Mouse (Mus musculus): ENCODE measurements at regions not wholly inside any gene's neighbourhood (a gene's known extent, or its start where the extent isn't known, plus 50 kb on each side); places are given as distances from the start of the nearest gene placed in this dataset.

- WGBS: 74% methylated on average over 6 of the region's 6 CpGs
- Histone ChIP-seq H3K79me2 (ENCODE audit: control insufficient read depth, insufficient read depth, low read length) (no peaks in the 10 kb centered on the region), H3K27ac (replicated peaks; ENCODE audit: insufficient read depth, low read depth, low read length) (no peak overlapping the region), H3K4me1 (ENCODE audit: control insufficient read depth, insufficient read depth, low read length) (no peaks in the 10 kb centered on the region), H3K4me3 (ENCODE audit: insufficient read depth, low read depth, low read length) (no peak overlapping the region), H3K36me3 (ENCODE audit: control insufficient read depth, insufficient read depth, low read length) (no peaks in the 10 kb centered on the region), H3K9ac (ENCODE audit: low read depth, low read length) (no peak overlapping the region), H3K27me3 (ENCODE audit: control insufficient read depth, insufficient read depth, low read length) (no peaks in the 10 kb centered on the region)
- TF ChIP-seq POLR2A (IDR thresholded peaks at IDR 0.05; ENCODE audit: extremely low read depth, insufficient read depth, low read length) (no peak), CTCF (IDR thresholded peaks at IDR 0.05; ENCODE audit: low read depth, low read length) (no peak)
- no peak for DNase-seq (ENCODE audit: extremely low read depth, low read depth, low spot score)
Measured at GRCm38 (mm10) chr17:72731691-72732090, 104.6 kb upstream of the Ypel5 start.

GRCm38 (mm10) chr17:72731175-72731574, 105.1 kb upstream of the Ypel5 start:
- no peak for TF ChIP-seq CTCF (IDR thresholded peaks at IDR 0.05; ENCODE audit: low read depth, low read length)
- no peak for TF ChIP-seq POLR2A (IDR thresholded peaks at IDR 0.05; ENCODE audit: extremely low read depth, insufficient read depth, low read length)
- H3K27ac ChIP-seq (replicated peaks; ENCODE audit: insufficient read depth, low read depth, low read length): no peak overlapping the region
- no peaks in the 10 kb centered on the region for H3K27me3 ChIP-seq (ENCODE audit: control insufficient read depth, insufficient read depth, low read length)
- 79% methylated on average over 5 of the region's 5 CpGs for WGBS
- no peak overlapping the region for H3K9ac ChIP-seq (ENCODE audit: low read depth, low read length)
- H3K4me3 ChIP-seq (ENCODE audit: insufficient read depth, low read depth, low read length): no peak overlapping the region
- no peak for DNase-seq (ENCODE audit: extremely low read depth, low read depth, low spot score)
- no peaks in the 10 kb centered on the region for H3K4me1 ChIP-seq (ENCODE audit: control insufficient read depth, insufficient read depth, low read length)
- H3K79me2 ChIP-seq (ENCODE audit: control insufficient read depth, insufficient read depth, low read length): no peaks in the 10 kb centered on the region
- H3K36me3 ChIP-seq (ENCODE audit: control insufficient read depth, insufficient read depth, low read length): no peaks in the 10 kb centered on the region

- TF ChIP-seq CTCF (IDR thresholded peaks at IDR 0.05; ENCODE audit: low read depth, low read length) (0 out of 2 replicates have a peak, but pooled peaks have one; percentile 19), POLR2A (IDR thresholded peaks at IDR 0.05; ENCODE audit: extremely low read depth, insufficient read depth, low read length) (no peak)
Measured at GRCm38 (mm10) chr17:72720753-72721152, 115.5 kb upstream of the Ypel5 start.

GRCm38 (mm10) chr17:72719618-72720017, 115.2 kb upstream of the Alk start:
- TF ChIP-seq POLR2A (IDR thresholded peaks at IDR 0.05; ENCODE audit: extremely low read depth, insufficient read depth, low read length) (no peak), CTCF (IDR thresholded peaks at IDR 0.05; ENCODE audit: low read depth, low read length) (no peak)
- 74% methylated on average over 4 of the region's 4 CpGs for WGBS
- no peaks in the 10 kb centered on the region for H3K4me1 ChIP-seq (ENCODE audit: control insufficient read depth, insufficient read depth, low read length)

More at GRCm38 (mm10) chr17:72720753-72721152, 115.5 kb upstream of the Ypel5 start:
- Histone ChIP-seq H3K27me3 (ENCODE audit: control insufficient read depth, insufficient read depth, low read length) (no peaks in the 10 kb centered on the region), H3K79me2 (ENCODE audit: control insufficient read depth, insufficient read depth, low read length) (no peaks in the 10 kb centered on the region), H3K4me3 (ENCODE audit: insufficient read depth, low read depth, low read length) (no peak overlapping the region), H3K4me1 (ENCODE audit: control insufficient read depth, insufficient read depth, low read length) (no peaks in the 10 kb centered on the region), H3K9ac (ENCODE audit: low read depth, low read length) (no peak overlapping the region), H3K27ac (replicated peaks; ENCODE audit: insufficient read depth, low read depth, low read length) (no peak overlapping the region), H3K36me3 (ENCODE audit: control insufficient read depth, insufficient read depth, low read length) (no peaks in the 10 kb centered on the region)
- no peak for DNase-seq (ENCODE audit: extremely low read depth, low read depth, low spot score)
- 54% methylated on average over 7 of the region's 7 CpGs for WGBS

GRCm38 (mm10) chr17:72691630-72692029, 87.2 kb upstream of the Alk start:
- Histone ChIP-seq H3K79me2 (ENCODE audit: control insufficient read depth, insufficient read depth, low read length) (no peaks in the 10 kb centered on the region), H3K27me3 (ENCODE audit: control insufficient read depth, insufficient read depth, low read length) (no peaks in the 10 kb centered on the region), H3K27ac (replicated peaks; ENCODE audit: insufficient read depth, low read depth, low read length) (no peak overlapping the region), H3K9ac (ENCODE audit: low read depth, low read length) (no peak overlapping the region), H3K36me3 (ENCODE audit: control insufficient read depth, insufficient read depth, low read length) (no peaks in the 10 kb centered on the region), H3K4me1 (ENCODE audit: control insufficient read depth, insufficient read depth, low read length) (peaks cover 3% of the 10 kb centered on the region; the same call in 1 of the 2 replicates), H3K4me3 (ENCODE audit: insufficient read depth, low read depth, low read length) (no peak overlapping the region)
- 88% methylated on average over 7 of the region's 7 CpGs for WGBS
- TF ChIP-seq POLR2A (IDR thresholded peaks at IDR 0.05; ENCODE audit: extremely low read depth, insufficient read depth, low read length) (no peak), CTCF (IDR thresholded peaks at IDR 0.05; ENCODE audit: low read depth, low read length) (no peak)
- no peak for DNase-seq (ENCODE audit: extremely low read depth, low read depth, low spot score)

More at GRCm38 (mm10) chr17:72719618-72720017, 115.2 kb upstream of the Alk start:
- no peak overlapping the region for H3K27ac ChIP-seq (replicated peaks; ENCODE audit: insufficient read depth, low read depth, low read length)
- no peak overlapping the region for H3K9ac ChIP-seq (ENCODE audit: low read depth, low read length)
- no peaks in the 10 kb centered on the region for H3K79me2 ChIP-seq (ENCODE audit: control insufficient read depth, insufficient read depth, low read length)
- no peak overlapping the region for H3K4me3 ChIP-seq (ENCODE audit: insufficient read depth, low read depth, low read length)
- no peak for DNase-seq (ENCODE audit: extremely low read depth, low read depth, low spot score)
- no peaks in the 10 kb centered on the region for H3K27me3 ChIP-seq (ENCODE audit: control insufficient read depth, insufficient read depth, low read length)
- no peaks in the 10 kb centered on the region for H3K36me3 ChIP-seq (ENCODE audit: control insufficient read depth, insufficient read depth, low read length)

GRCm38 (mm10) chr17:72689606-72690005, 85.2 kb upstream of the Alk start:
- H3K79me2 ChIP-seq (ENCODE audit: control insufficient read depth, insufficient read depth, low read length): no peaks in the 10 kb centered on the region
- WGBS: 91% methylated on average over 10 of the region's 10 CpGs
- TF ChIP-seq CTCF (IDR thresholded peaks at IDR 0.05; ENCODE audit: low read depth, low read length) (no peak), POLR2A (IDR thresholded peaks at IDR 0.05; ENCODE audit: extremely low read depth, insufficient read depth, low read length) (no peak)
- no peak overlapping the region for H3K27ac ChIP-seq (replicated peaks; ENCODE audit: insufficient read depth, low read depth, low read length)
- H3K36me3 ChIP-seq (ENCODE audit: control insufficient read depth, insufficient read depth, low read length): no peaks in the 10 kb centered on the region
- H3K27me3 ChIP-seq (ENCODE audit: control insufficient read depth, insufficient read depth, low read length): no peaks in the 10 kb centered on the region
- peak; percentile 18 for DNase-seq (ENCODE audit: extremely low read depth, low read depth, low spot score)
- peaks cover 3% of the 10 kb centered on the region; the same call in 1 of the 2 replicates for H3K4me1 ChIP-seq (ENCODE audit: control insufficient read depth, insufficient read depth, low read length)
- no peak overlapping the region for H3K9ac ChIP-seq (ENCODE audit: low read depth, low read length)
- no peak overlapping the region for H3K4me3 ChIP-seq (ENCODE audit: insufficient read depth, low read depth, low read length)
